ENCODE assay signal across 31 mouse cellular contexts in the genomic region with DNA sequence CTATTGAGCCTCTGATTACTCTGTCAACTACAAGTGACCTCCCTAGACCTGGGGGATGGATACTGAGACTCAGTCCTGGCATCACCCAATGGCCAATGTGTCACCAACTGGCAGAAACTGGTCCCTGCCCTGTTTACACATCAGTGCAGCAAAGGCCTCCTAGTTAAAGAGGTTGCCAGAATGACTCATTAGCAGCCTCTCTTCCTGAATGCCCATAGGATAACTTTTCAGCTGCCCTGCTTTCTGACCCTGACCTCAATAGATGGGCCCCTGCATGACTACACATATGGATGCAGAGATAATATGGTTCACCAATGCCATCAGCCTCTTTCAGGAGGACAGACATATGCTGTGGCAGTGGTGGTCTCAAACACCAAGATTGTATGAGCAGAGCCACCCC. TPM values are rescaled to one million over a fixed set of nuclear protein-coding genes. Genes with fewer than 3 reads are reported as not detected.
DNase-seq lines count a peak whose midpoint lies in the region; ATAC-seq lines count a peak whose summit lies in the region.
"Had no signal": no experiment of that assay in that cellular context is flagged by ENCODE, and none has a peak within 500 bp of the region (broad histone marks: within the 10 kb centered on the region; RNA-seq: fewer than 3 reads in every experiment).

No protein-coding gene starts in this region.

- no peak overlapping the region for H3K27ac ChIP-seq in heart, embryonic 11.5 days (ENCODE audit: low read depth, low read length)

- H3K4me2 ChIP-seq in heart, embryonic 11.5 days = no peak overlapping the region

- no peaks in the 10 kb centered on the region for H3K36me3 ChIP-seq in heart, embryonic 11.5 days (ENCODE audit: control insufficient read depth, insufficient read depth, low read length)
- H3K36me3 ChIP-seq: G1E had no signal

- no peaks in the 10 kb centered on the region for H3K4me1 ChIP-seq in heart, embryonic 11.5 days (ENCODE audit: control insufficient read depth, insufficient read depth, low read length)

- H3K9me3 ChIP-seq in heart, embryonic 11.5 days (replicated peaks; ENCODE audit: control insufficient read depth, low read length) = no peaks in the 10 kb centered on the region
- H3K9me3 ChIP-seq: G1E had no signal

- no peaks in the 10 kb centered on the region for H3K27me3 ChIP-seq in heart, embryonic 11.5 days (ENCODE audit: control insufficient read depth, insufficient read depth, low read length)
- H3K27me3 ChIP-seq: CH12.LX, Patski had no signal

- no peak overlapping the region for H3K9ac ChIP-seq in heart, embryonic 11.5 days (ENCODE audit: low read depth, low read length)

- DNase-seq in heart, adult 11 months = peak; percentile 61
- peak; percentile 75 for DNase-seq in 3T3-L1 (ENCODE audit: low read depth, low spot score)
- peak; percentile 64 for DNase-seq in Muller cell, postnatal 12 days (ENCODE audit: inconsistent ontology term)
- DNase-seq in brain, adult 2 months (ENCODE audit: low read depth, low spot score) = peak; percentile 2
- DNase-seq in layer of hippocampus, postnatal 36 days = no peak
- no peak for DNase-seq in embryo, embryonic 11 days
- DNase-seq in lung, postnatal 14 days = no peak
- DNase-seq: adrenal gland, adult 2 months; adrenal gland, adult 8-10 months; adrenal gland, postnatal 10 days; adrenal gland, postnatal 14 days; adrenal gland, postnatal 25 days; adrenal gland, postnatal 36 days; B cell, adult 2 months; cerebellum, adult 11 months; cerebellum, adult 11-12 months; cerebellum, adult 18-20 months; cerebellum, adult 2 months; cerebellum, adult 8-10 months had no signal

- no peak overlapping the region for H3K4me3 ChIP-seq in heart, embryonic 11.5 days (ENCODE audit: low read depth, low read length)

- ATAC-seq in heart, embryonic 11.5 days (replicated peaks; ENCODE audit: insufficient number of reproducible peaks, low FRiP score, low TSS enrichment) = no peak
- ATAC-seq: activated CD4-positive, CD25-positive, alpha-beta regulatory T cell, adult 4 months; CD4-positive, CD25-positive, alpha-beta regulatory T cell, adult 4 months; Patski had no signal

RNA-seq across cellular contexts. Expression of gene Speer3, which starts 52.9 kb away (rescaled TPM):
- not detected in 2 replicates for polyA plus RNA-seq in heart, embryonic 11.5 days (2014; fragmentation: Nextera tagmentation; extraction: Ambion mirVana)
- not detected for total RNA-seq in layer of hippocampus, postnatal 36 days (2021)
- total RNA-seq: adrenal gland, adult 18-20 months; adrenal gland, adult 2 months; adrenal gland, adult 8-10 months; adrenal gland, postnatal 10 days; adrenal gland, postnatal 14 days; adrenal gland, postnatal 25 days; adrenal gland, postnatal 36 days; adrenal gland, postnatal 4 days; CH12.LX; ES-E14; G1E; MEL had no signal
- polyA plus RNA-seq: activated CD4-positive, CD25-positive, alpha-beta regulatory T cell, adult 4 months; adrenal gland, adult 2 months; brain, embryonic 14.5 days; C2C12; CD4-positive, CD25-positive, alpha-beta regulatory T cell, adult 4 months; cerebellum, adult 2 months; G1E; Patski had no signal

Comparison
In these comparisons a context has a peak if more than half of its experiments do, and no peak if none do; other contexts are left out.
1. DNase-seq: peak in heart, adult 11 months (single experiment), 3T3-L1 (single experiment), Muller cell, postnatal 12 days (single experiment) and brain, adult 2 months (single experiment); none in layer of hippocampus, postnatal 36 days (0 of 2), embryo, embryonic 11 days (single experiment) and lung, postnatal 14 days (single experiment).